Mouse (Mus musculus) midbrain, postnatal 0 days (tissue): ENCODE data around the gene Taf12. TPM values are rescaled to one million over a fixed set of nuclear protein-coding genes. Genes with fewer than 3 reads are reported as not detected.
A peak's percentile ranks its signal among the peaks of the same experiment; 100 is the strongest.

Experiments
- ATAC-seq: fragments of 200-750 bp; cut with Nextera tagmentation; 2 replicates; pipeline ENCODE4 v1.8.0; 2017; ENCODE audit warnings: moderate number of reproducible peaks, mild to moderate bottlenecking, moderate TSS enrichment, moderate library complexity; ENCODE audit not compliant: low FRiP score
- DNase-seq: peaks from one replicate; pipeline ENCODE4 v3.0.0-alpha.2; 2015; ENCODE audit warnings: low spot score
- H3K27ac ChIP-seq: fragments of 300-500 bp; sonication (generic); 2 replicates; pipeline ENCODE4 v1.5.1; 2014; ENCODE audit warnings: low read depth, mild to moderate bottlenecking, low read length, mixed read lengths
- H3K27me3 ChIP-seq: fragments of 300-500 bp; sonication (generic); 2 replicates; pipeline ENCODE4 v1.6.1; 2014; ENCODE audit warnings: low read length, control low read depth, mixed read lengths; ENCODE audit not compliant: insufficient read depth
- H3K36me3 ChIP-seq: fragments of 300-500 bp; sonication (generic); 2 replicates; pipeline ENCODE4 v1.6.1; 2014; ENCODE audit warnings: low read length, control low read depth, mixed read lengths; ENCODE audit not compliant: insufficient read depth
- H3K4me1 ChIP-seq: fragments of 300-500 bp; sonication (generic); 2 replicates; pipeline ENCODE4 v1.6.1; 2014; ENCODE audit warnings: mild to moderate bottlenecking, control low read depth, antibody characterized with exemption, low read length, mixed read lengths; ENCODE audit not compliant: insufficient read depth
- H3K4me2 ChIP-seq: fragments of 300-500 bp; sonication (generic); 2 replicates; pipeline ENCODE4 v1.6.1; 2014; ENCODE audit warnings: low read depth, mild to moderate bottlenecking, low read length, mixed read lengths; ENCODE audit not compliant: poor library complexity, severe bottlenecking
- H3K4me3 ChIP-seq: fragments of 300-500 bp; sonication (generic); 2 replicates; pipeline ENCODE4 v1.5.1; 2014; ENCODE audit warnings: low read depth, mild to moderate bottlenecking, low read length, moderate library complexity
- H3K9ac ChIP-seq: fragments of 300-500 bp; sonication (generic); replicated peaks from 2 replicates; pipeline ENCODE4 v1.6.1; 2014; ENCODE audit warnings: mild to moderate bottlenecking, low read length, moderate library complexity, mixed read lengths; ENCODE audit not compliant: poor library complexity, severe bottlenecking
- H3K9me3 ChIP-seq: fragments of 300-500 bp; sonication (generic); 2 replicates; pipeline ENCODE4 v1.6.1; 2016; ENCODE audit warnings: low read length, control low read depth
- CTCF ChIP-seq: IDR thresholded peaks from 2 replicates; pipeline ENCODE4 v1.5.1; 2016; ENCODE audit warnings: antibody characterized with exemption, mild to moderate bottlenecking
- WGBS: fragments of 180-500 bp; shearing (Covaris S2); extraction: QIAGEN DNeasy Blood & Tissue Kit; methylation state at CpG from one replicate; pipeline ENCODE4 v1.1.7; 2014; 5-methylcytosine and 5-hydroxymethylcytosine counted together
- polyA plus RNA-seq: library from polyadenylated mRNA; unstranded; fragments of >200 nt; fragmentation: Nextera tagmentation; extraction: Ambion mirVana; gene quantifications from 2 replicates; pipeline ENCODE4 v1.2.1, GENCODE M21; 2015
- total RNA-seq: library from RNA; depleted of rRNA; stranded (reverse); fragments of >200 nt; gene quantifications from 2 replicates; pipeline ENCODE4 v1.2.3, GENCODE M21; 2014

Taf12 gene
- total and polyA plus RNA-seq, 2 experiments from 2014 or later: 9.0 to 30.3 TPM

DNA sequence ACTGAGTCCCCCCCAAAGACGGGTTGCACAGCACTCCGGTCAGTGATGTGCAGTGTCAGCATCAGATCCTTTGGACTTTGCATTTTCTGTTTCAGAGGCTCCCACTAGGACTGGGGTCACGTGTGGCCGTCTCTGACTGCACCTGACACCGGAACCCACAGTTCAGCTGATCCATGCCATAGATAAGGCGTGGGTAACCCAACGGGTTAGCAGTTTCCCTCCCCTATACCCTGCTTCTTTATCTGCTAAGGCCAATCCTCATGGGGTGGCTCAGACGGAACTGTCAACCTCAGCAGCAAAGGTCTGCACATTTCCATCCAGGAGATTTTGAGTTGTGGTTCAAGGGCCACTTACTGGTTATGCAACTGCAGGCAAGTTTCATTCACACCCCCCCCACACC is 31.1 kb downstream of the Taf12 start:
- no peaks in the 10 kb centered on the region; the same call in 1 of the 2 replicates for H3K4me1 ChIP-seq
- no peak overlapping the region for H3K9ac ChIP-seq
- no peak overlapping the region for H3K27ac ChIP-seq
- no peaks in the 10 kb centered on the region for H3K27me3 ChIP-seq
- H3K36me3 ChIP-seq: no peaks in the 10 kb centered on the region; the same call in 1 of the 2 replicates
- no peak for TF ChIP-seq CTCF
- H3K4me3 ChIP-seq: no peak overlapping the region
- 91% methylated on average over 8 of the region's 8 CpGs for WGBS
- H3K4me2 ChIP-seq: no peak overlapping the region
- DNase-seq (no peak), ATAC-seq (no peak)
- H3K9me3 ChIP-seq: no peaks in the 10 kb centered on the region

DNA sequence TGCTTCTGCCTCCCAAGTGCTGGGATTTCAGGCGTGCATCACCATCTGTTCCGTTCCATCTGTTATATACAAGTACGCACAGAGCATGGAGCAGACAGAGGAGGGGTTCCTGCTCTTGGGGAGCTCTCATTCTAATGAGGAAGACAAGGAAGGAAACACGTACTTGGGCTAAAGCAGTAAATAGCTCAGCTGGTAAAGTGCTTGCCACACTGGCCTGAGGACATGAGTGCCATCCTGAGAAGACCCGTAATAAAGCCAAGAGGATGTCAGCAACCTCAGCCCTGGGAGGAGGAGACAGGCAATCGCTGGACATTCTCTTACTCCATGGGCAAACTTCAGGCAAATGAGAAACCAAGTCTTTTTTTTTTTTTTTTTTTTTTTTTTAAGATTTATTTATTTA is 31.8 kb downstream of the Taf12 start:
- Histone ChIP-seq H3K4me1 (no peaks in the 10 kb centered on the region; the same call in 1 of the 2 replicates), H3K9me3 (no peaks in the 10 kb centered on the region), H3K4me3 (no peak overlapping the region), H3K9ac (no peak overlapping the region), H3K4me2 (no peak overlapping the region), H3K36me3 (peaks cover 5% of the 10 kb centered on the region; the same call in 1 of the 2 replicates), H3K27ac (no peak overlapping the region), H3K27me3 (no peaks in the 10 kb centered on the region)
- ATAC-seq (no peak), DNase-seq (no peak)
- WGBS: 76% methylated on average over 6 of the region's 6 CpGs
- TF ChIP-seq CTCF: no peak

DNA sequence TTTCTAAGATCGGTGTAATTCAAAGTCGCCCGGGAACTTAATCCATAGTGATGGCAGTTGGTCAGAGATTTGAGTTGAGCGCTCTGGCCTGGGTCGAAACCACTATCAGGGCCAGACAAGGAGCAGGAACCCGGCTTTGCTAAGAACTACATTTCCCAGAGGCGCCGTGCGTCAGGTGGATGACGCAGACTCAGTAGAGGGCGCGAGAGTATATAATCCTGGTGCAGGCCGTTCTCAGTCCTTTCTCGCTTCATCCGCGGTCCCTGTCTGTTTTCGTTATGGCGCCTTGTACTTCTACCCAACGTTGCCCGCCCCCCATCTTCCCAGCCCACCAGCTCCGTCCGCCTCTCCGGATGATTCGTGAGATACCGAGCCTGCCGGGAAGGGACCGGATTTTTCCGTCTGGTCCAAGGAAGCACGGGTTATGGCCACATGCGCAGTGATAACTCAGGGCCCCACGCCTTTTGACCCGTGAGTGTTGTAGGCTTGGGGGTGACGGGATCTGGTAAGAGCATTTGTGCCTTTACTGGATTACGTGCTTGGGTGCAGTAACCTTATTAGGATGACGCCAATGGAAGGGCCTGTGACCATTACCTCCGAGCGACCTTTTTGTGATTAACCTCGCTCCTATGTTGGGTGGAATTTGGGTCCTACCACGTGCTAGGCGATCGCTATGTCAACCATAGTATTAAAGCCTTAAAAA is 34.4 kb downstream of the Taf12 start:
- peak overlapping the region; percentile 86 for H3K9ac ChIP-seq
- peak overlapping the region; percentile 95 for H3K27ac ChIP-seq
- H3K4me1 ChIP-seq: no peaks in the 10 kb centered on the region; the same call in 1 of the 2 replicates
- H3K4me2 ChIP-seq: peak overlapping the region; percentile 62
- TF ChIP-seq CTCF: no peak; the same call in 1 of the 2 replicates
- ATAC-seq (peak; percentile 90), DNase-seq (peak; percentile 97)
- peaks cover 17% of the 10 kb centered on the region for H3K36me3 ChIP-seq
- H3K27me3 ChIP-seq: no peaks in the 10 kb centered on the region
- peak overlapping the region; percentile 62 for H3K4me3 ChIP-seq
- no peaks in the 10 kb centered on the region for H3K9me3 ChIP-seq
- under 1% methylated on average over 41 of the region's 41 CpGs for WGBS

DNA sequence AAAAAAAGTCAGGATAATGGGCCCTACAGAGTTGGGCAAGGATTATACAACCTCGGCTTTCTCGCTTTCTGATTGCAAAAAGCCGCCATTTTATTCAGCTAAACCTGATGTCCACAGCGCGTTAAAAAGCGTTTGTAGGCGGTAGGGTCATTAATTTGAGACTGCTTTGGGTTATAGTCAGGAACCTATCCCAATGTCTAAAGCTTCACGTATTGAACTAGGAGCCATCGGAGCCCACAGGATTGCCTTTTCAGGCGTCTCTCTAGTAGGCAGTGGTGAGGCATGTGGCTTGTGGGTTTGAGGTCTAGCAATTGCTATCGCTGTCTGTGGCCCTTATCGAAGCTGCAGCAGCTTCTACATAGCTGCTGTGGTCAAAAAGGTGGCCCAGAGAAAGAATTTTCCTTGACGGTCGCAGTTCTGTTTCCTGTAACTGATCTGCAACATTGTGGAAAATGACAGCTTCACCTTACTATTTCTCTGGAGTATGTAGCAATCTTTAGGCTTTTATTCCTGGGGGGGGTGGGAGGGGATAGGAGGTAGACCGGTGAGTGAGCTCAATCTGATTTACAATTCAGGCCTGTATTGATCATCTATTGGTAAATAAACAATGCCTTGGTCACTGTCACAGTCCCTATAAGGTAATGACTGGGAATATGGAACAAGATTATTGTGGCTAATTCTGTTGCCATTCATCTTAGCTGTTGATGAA is 35.1 kb downstream of the Taf12 start:
- peak; percentile 43 for DNase-seq

DNA sequence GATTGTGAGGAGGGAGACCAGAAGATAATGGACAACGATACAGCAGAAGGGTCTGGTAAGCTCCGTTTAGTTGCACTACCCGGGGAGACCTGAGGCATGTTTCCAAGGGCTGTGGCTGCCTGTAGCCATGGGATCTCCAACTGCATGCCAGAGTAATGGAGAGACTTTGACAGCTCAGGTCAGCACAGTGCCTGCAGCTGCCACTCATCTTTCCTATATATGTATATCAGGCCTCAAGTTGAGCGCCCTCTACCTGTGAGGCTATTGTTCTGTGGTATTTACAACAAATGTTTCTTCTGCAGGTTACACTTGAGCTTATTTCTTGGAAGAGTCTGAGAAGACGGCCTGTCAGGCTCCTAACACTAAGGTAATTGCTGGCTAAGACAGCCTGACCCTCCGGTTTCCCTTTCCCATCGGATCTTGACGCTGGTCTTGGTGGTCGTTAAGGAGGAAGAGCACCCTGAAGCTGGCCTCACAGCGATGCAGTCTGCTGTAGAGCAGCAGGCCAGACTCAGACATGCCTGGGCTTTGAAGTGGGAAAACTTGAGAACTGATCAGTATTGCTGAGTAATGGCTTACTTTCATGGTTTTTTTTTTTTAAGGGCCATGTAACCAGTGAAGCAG is 35.8 kb downstream of the Taf12 start:
- H3K4me2 ChIP-seq: peak overlapping the region; percentile 62
- DNase-seq: peak; percentile 57
- H3K9me3 ChIP-seq: no peaks in the 10 kb centered on the region
- peaks cover 23% of the 10 kb centered on the region for H3K36me3 ChIP-seq
- H3K9ac ChIP-seq: peak overlapping the region; percentile 86
- no peaks in the 10 kb centered on the region for H3K27me3 ChIP-seq
- ATAC-seq: no peak
- H3K4me1 ChIP-seq: no peaks in the 10 kb centered on the region; the same call in 1 of the 2 replicates
- WGBS: 30% methylated on average over 10 of the region's 10 CpGs
- peak; percentile 69 for TF ChIP-seq CTCF
- H3K4me3 ChIP-seq: peak overlapping the region; percentile 62
- H3K27ac ChIP-seq: peak overlapping the region; percentile 95

More for the DNA sequence above, 35.1 kb downstream of the Taf12 start:
- under 1% methylated on average over 15 of the region's 15 CpGs for WGBS
- H3K4me2 ChIP-seq: peak overlapping the region; percentile 62
- no peak for TF ChIP-seq CTCF
- H3K27me3 ChIP-seq: no peaks in the 10 kb centered on the region
- peaks cover 23% of the 10 kb centered on the region for H3K36me3 ChIP-seq
- no peaks in the 10 kb centered on the region for H3K9me3 ChIP-seq
- no peak; the same call in 1 of the 2 replicates for ATAC-seq
- peak overlapping the region; percentile 86 for H3K9ac ChIP-seq
- H3K4me3 ChIP-seq: peak overlapping the region; percentile 62
- peak overlapping the region; percentile 95 for H3K27ac ChIP-seq
- H3K4me1 ChIP-seq: no peaks in the 10 kb centered on the region; the same call in 1 of the 2 replicates
